Mouse (Mus musculus) right cerebral cortex, postnatal 4 days (tissue): Measurements from ENCODE around the gene BC025920.

Source experiments
- DNase-seq: peaks from one replicate; pipeline ENCODE4 v3.0.0-alpha.2; 2022

Gene BC025920

GRCm38 (mm10) chr10:81604019-81604967, 1.8 kb upstream of the BC025920 start:
- DNase-seq = no peak

GRCm38 (mm10) chr10:81604968-81605665, 953 bp upstream of the BC025920 start:
- DNase-seq = peak; percentile 94

GRCm38 (mm10) chr10:81605666-81605973, 450 bp upstream of the BC025920 start:
- DNase-seq = no peak

- DNase-seq = no peak
Observed at GRCm38 (mm10) chr10:81608308-81608707, 2.2 kb downstream of the BC025920 start.

GRCm38 (mm10) chr10:81612779-81613178, 6.7 kb downstream of the BC025920 start:
- DNase-seq = no peak

GRCm38 (mm10) chr10:81615486-81615885, 9.4 kb downstream of the BC025920 start:
- DNase-seq = no peak

- no peak for DNase-seq
Observed at GRCm38 (mm10) chr10:81619976-81620375, 13.9 kb downstream of the BC025920 start.

- no peak for DNase-seq
Observed at GRCm38 (mm10) chr10:81620786-81621185, 14.7 kb downstream of the BC025920 start.

- no peak for DNase-seq
Observed at GRCm38 (mm10) chr10:81623441-81623840, 17.4 kb downstream of the BC025920 start.

- DNase-seq = no peak
Observed at GRCm38 (mm10) chr10:81626101-81626993, 20.3 kb downstream of the BC025920 start.

GRCm38 (mm10) chr10:81626994-81627835, 21.1 kb downstream of the BC025920 start, which contains the start of gene Sirt6:
Gene Sirt6, minus strand, starts transcription at chr10:81627797.
- peak; percentile 86 for DNase-seq

GRCm38 (mm10) chr10:81627836-81628220, 21.8 kb downstream of the BC025920 start:
- peak; percentile 53 for DNase-seq

- no peak for DNase-seq
Observed at GRCm38 (mm10) chr10:81628390-81628789, 22.3 kb downstream of the BC025920 start, which contains the start of gene Ankrd24. Gene Ankrd24, plus strand, starts transcription at chr10:81628540.

- DNase-seq = peak; percentile 84
Observed at GRCm38 (mm10) chr10:81633253-81634099, 27.4 kb downstream of the BC025920 start.

GRCm38 (mm10) chr10:81636338-81636737, 30.3 kb downstream of the BC025920 start:
- no peak for DNase-seq

- DNase-seq = no peak
Observed at GRCm38 (mm10) chr10:81638101-81638500, 32.0 kb downstream of the BC025920 start.

GRCm38 (mm10) chr10:81640825-81641224, 34.8 kb downstream of the BC025920 start:
- DNase-seq = peak; percentile 2

GRCm38 (mm10) chr10:81641566-81641965, 35.5 kb downstream of the BC025920 start:
- no peak for DNase-seq

- no peak for DNase-seq
Observed at GRCm38 (mm10) chr10:81641978-81642647, 36.0 kb downstream of the BC025920 start.
